Mouse (Mus musculus) midbrain, postnatal 0 days (tissue): ENCODE measurements around the gene Sf3a1. TPM values are rescaled to one million over a fixed set of nuclear protein-coding genes. Genes with fewer than 3 reads are reported as not detected.

ENCODE experiments used
- ATAC-seq: fragments of 200-750 bp; cut with Nextera tagmentation; 2 replicates; pipeline ENCODE4 v1.8.0; 2017; ENCODE audit warnings: moderate number of reproducible peaks, mild to moderate bottlenecking, moderate TSS enrichment, moderate library complexity; ENCODE audit not compliant: low FRiP score
- DNase-seq: peaks from one replicate; pipeline ENCODE4 v3.0.0-alpha.2; 2015; ENCODE audit warnings: low spot score
- H3K27ac ChIP-seq: fragments of 300-500 bp; sonication (generic); 2 replicates; pipeline ENCODE4 v1.5.1; 2014; ENCODE audit warnings: low read depth, mild to moderate bottlenecking, low read length, mixed read lengths
- H3K27me3 ChIP-seq: fragments of 300-500 bp; sonication (generic); 2 replicates; pipeline ENCODE4 v1.6.1; 2014; ENCODE audit warnings: low read length, control low read depth, mixed read lengths; ENCODE audit not compliant: insufficient read depth
- H3K36me3 ChIP-seq: fragments of 300-500 bp; sonication (generic); 2 replicates; pipeline ENCODE4 v1.6.1; 2014; ENCODE audit warnings: low read length, control low read depth, mixed read lengths; ENCODE audit not compliant: insufficient read depth
- H3K4me1 ChIP-seq: fragments of 300-500 bp; sonication (generic); 2 replicates; pipeline ENCODE4 v1.6.1; 2014; ENCODE audit warnings: mild to moderate bottlenecking, control low read depth, antibody characterized with exemption, low read length, mixed read lengths; ENCODE audit not compliant: insufficient read depth
- H3K4me2 ChIP-seq: fragments of 300-500 bp; sonication (generic); 2 replicates; pipeline ENCODE4 v1.6.1; 2014; ENCODE audit warnings: low read depth, mild to moderate bottlenecking, low read length, mixed read lengths; ENCODE audit not compliant: poor library complexity, severe bottlenecking
- H3K4me3 ChIP-seq: fragments of 300-500 bp; sonication (generic); 2 replicates; pipeline ENCODE4 v1.5.1; 2014; ENCODE audit warnings: low read depth, mild to moderate bottlenecking, low read length, moderate library complexity
- H3K9ac ChIP-seq: fragments of 300-500 bp; sonication (generic); replicated peaks from 2 replicates; pipeline ENCODE4 v1.6.1; 2014; ENCODE audit warnings: mild to moderate bottlenecking, low read length, moderate library complexity, mixed read lengths; ENCODE audit not compliant: poor library complexity, severe bottlenecking
- H3K9me3 ChIP-seq: fragments of 300-500 bp; sonication (generic); 2 replicates; pipeline ENCODE4 v1.6.1; 2016; ENCODE audit warnings: low read length, control low read depth
- CTCF ChIP-seq: IDR thresholded peaks from 2 replicates; pipeline ENCODE4 v1.5.1; 2016; ENCODE audit warnings: antibody characterized with exemption, mild to moderate bottlenecking
- WGBS: fragments of 180-500 bp; shearing (Covaris S2); extraction: QIAGEN DNeasy Blood & Tissue Kit; methylation state at CpG from one replicate; pipeline ENCODE4 v1.1.7; 2014; 5-methylcytosine and 5-hydroxymethylcytosine counted together
- polyA plus RNA-seq: library from polyadenylated mRNA; unstranded; fragments of >200 nt; fragmentation: Nextera tagmentation; extraction: Ambion mirVana; gene quantifications from 2 replicates; pipeline ENCODE4 v1.2.1, GENCODE M21; 2015
- total RNA-seq: library from RNA; depleted of rRNA; stranded (reverse); fragments of >200 nt; gene quantifications from 2 replicates; pipeline ENCODE4 v1.2.3, GENCODE M21; 2014

Gene Sf3a1
- total and polyA plus RNA-seq, 2 experiments from 2014 or later: 37.3 to 49.6 TPM

DNA sequence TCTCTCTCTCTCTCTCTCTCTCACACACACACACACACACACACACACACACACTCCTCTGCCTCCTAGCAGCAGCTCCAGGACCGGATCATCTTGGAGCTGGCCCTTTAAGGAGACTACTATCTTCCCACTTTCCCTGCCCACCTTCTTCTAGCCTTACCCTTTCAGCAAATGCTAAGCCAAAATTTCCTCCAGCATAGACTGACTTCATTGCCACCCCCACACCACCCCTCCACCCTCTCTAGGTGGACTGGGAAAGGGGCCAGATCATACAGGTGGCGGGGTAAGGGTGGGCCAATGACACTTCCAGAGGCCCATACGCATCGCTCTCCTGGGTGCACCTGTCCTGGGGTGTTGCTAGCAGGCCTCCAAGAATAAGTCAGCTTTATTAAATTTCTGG is 44.7 kb upstream of the Sf3a1 start:
- WGBS: 90% methylated on average over 4 of the region's 4 CpGs
- peaks cover 2% of the 10 kb centered on the region; the same call in 1 of the 2 replicates for H3K27me3 ChIP-seq
- H3K9me3 ChIP-seq: no peaks in the 10 kb centered on the region
- H3K9ac ChIP-seq: no peak overlapping the region
- no peak for DNase-seq
- H3K4me3 ChIP-seq: no peak overlapping the region
- no peak for TF ChIP-seq CTCF
- ATAC-seq: no peak
- no peak overlapping the region for H3K27ac ChIP-seq
- peaks cover 12% of the 10 kb centered on the region for H3K4me1 ChIP-seq
- no peak overlapping the region for H3K4me2 ChIP-seq
- peaks cover 8% of the 10 kb centered on the region for H3K36me3 ChIP-seq

DNA sequence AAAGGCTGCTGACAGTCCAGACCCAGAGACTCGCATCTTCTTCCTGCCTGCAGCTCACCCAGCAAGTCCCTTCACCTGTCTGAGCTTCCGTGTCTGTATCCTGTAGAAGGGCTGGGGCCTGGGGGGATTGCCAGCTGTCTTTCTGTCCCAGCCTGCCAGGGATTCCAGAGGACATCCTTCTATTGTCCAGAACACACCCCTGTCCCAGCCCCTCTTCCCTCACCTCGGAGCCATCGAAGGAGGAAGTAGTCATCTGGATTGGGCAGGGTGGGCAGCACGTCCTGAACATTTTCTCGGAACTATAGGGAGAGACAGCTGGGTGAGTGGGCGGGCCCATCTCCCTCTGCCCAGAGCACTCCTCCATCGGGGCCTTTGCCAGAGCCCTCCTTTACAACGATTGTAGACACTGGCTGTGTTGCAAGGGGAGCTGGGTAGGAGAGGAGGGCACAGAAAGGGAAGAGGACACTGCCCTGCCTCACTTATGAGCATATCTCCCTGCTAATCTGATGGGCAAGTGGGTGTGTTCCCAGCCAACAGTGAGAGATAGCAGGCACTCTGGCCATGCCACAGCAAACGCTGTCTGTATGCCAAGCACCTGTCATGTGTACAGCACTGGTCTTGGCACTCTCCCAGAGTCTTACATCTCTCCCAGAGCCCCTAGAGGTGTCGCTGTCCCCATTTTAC is 43.5 kb upstream of the Sf3a1 start:
- Histone ChIP-seq H3K27ac (no peak overlapping the region), H3K27me3 (peaks cover 5% of the 10 kb centered on the region; the same call in 1 of the 2 replicates), H3K4me3 (peak overlapping the region; percentile 63; the same call in 1 of the 2 replicates), H3K4me1 (peaks cover 12% of the 10 kb centered on the region), H3K9me3 (no peaks in the 10 kb centered on the region), H3K4me2 (peak overlapping the region; percentile 87; the same call in 1 of the 2 replicates), H3K36me3 (no peaks in the 10 kb centered on the region), H3K9ac (no peak overlapping the region)
- no peak for ATAC-seq
- peak; percentile 57 for DNase-seq
- TF ChIP-seq CTCF: no peak
- 57% methylated on average over 11 of the region's 11 CpGs for WGBS

DNA sequence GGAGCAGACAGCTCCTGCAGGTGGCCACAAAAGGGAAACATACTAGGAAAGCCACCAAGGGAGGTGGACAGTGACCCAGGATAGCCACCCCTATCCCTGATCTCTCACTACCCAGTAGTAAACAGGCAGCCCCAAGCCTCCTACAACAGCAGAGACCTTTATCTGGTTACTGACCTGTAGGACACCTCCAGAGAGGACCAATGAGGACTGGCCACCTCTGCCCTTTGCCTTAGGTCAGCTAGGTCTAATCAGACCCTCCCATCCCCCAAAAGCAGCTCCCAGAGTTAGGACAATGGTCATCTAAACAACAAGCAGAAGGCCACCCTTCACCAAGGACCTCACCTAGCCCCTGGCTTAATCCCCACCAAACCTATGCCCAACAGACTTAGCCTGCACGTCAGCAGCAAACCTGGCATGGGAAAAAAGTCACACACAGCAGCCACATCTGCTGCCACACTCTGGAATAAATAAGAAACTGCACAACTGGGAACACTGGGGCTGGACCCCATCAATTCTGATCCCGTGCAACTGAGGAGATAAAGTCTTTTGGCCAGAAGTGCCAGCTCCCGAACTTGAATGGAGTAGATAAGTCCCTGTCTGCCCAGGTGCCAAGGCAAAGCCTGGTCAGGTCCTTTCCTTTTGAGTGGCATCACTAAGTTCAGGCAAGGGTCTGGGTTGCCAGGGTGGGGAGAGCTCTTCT is 42.6 kb upstream of the Sf3a1 start:
- 25% methylated on average over 3 of the region's 3 CpGs for WGBS
- no peaks in the 10 kb centered on the region for H3K9me3 ChIP-seq
- ATAC-seq: 0 out of 2 replicates have a peak, but pooled peaks have one; percentile 18
- H3K9ac ChIP-seq: peak overlapping the region; percentile 68
- peaks cover 12% of the 10 kb centered on the region for H3K4me1 ChIP-seq
- peak; percentile 45 for DNase-seq
- H3K27ac ChIP-seq: peak overlapping the region; percentile 68; the same call in 1 of the 2 replicates
- no peaks in the 10 kb centered on the region for H3K36me3 ChIP-seq
- H3K4me3 ChIP-seq: peak overlapping the region; percentile 63
- H3K4me2 ChIP-seq: peak overlapping the region; percentile 87
- H3K27me3 ChIP-seq: peaks cover 5% of the 10 kb centered on the region; the same call in 1 of the 2 replicates
- TF ChIP-seq CTCF: peak; percentile 58

DNA sequence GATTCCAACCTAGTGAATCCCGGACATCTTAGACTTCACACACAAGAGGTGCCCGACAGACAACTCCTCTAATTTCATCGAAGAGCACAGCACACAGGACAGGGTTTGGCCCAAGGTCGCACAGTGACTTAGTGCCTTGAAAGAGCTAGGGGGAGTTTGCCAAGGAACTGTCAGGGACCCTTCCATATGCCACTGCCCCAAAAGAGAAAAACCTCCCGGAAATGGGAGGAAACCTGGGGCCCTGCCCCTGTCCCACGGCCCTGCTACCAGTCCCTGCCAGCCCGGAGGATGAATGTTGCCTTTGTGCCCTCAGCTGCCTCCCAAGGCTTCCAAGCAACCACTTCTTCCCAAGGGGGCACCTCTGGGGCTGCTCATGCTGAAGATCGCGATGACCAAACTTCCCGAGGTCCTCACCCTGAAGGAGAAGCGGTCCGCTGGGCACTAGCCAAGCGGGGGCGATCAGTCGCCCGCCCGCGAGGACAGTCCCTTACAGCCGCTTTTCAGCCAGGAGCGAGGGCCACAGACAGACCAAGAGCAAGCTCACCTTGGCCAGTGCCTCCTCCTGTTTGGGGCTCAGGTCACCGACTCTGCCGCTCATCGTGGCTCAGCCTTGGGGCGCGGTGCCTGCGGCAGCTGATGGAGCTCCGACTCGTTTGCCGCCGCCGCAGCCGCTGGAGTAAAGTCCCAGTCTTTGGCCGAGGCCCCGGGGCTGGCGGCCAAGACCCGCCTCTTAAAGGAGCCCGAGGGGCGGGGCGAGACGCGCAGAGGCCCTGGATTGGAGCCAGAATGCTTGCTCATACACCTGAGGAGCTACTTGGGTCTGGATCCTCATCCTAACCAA is 41.8 kb upstream of the Sf3a1 start:
- Histone ChIP-seq H3K27me3 (peaks cover 5% of the 10 kb centered on the region; the same call in 1 of the 2 replicates), H3K9me3 (no peaks in the 10 kb centered on the region), H3K4me2 (peak overlapping the region; percentile 87), H3K36me3 (no peaks in the 10 kb centered on the region), H3K4me3 (peak overlapping the region; percentile 63), H3K4me1 (peaks cover 12% of the 10 kb centered on the region), H3K9ac (peak overlapping the region; percentile 68), H3K27ac (peak overlapping the region; percentile 68)
- DNase-seq: peak; percentile 84
- 1% methylated on average over 39 of the region's 41 CpGs for WGBS
- ATAC-seq: peak; percentile 69
- TF ChIP-seq CTCF: no peak

DNA sequence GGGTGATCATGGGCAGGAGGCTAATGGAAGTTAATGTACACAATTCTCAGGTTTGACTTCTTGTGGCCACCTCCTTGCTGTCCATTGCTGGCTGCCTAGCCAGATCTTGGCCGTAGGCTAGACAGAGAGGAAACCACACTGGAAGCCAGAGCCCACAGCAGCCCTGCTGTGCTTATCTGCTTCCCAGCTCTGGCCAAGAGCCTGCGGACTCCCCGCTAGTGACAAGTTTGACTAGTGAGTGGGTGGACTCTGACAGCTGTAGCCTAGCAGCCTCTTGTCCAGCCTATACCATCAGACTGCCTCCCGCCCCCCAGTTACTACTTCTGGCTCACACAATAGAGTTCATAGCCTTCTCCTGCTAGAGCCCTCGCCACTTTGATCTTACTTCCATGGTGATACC is 40.5 kb upstream of the Sf3a1 start:
- Histone ChIP-seq H3K4me3 (no peak overlapping the region), H3K27me3 (peaks cover 5% of the 10 kb centered on the region; the same call in 1 of the 2 replicates), H3K4me1 (peaks cover 12% of the 10 kb centered on the region), H3K4me2 (no peak overlapping the region), H3K9me3 (no peaks in the 10 kb centered on the region), H3K27ac (no peak overlapping the region), H3K9ac (no peak overlapping the region), H3K36me3 (no peaks in the 10 kb centered on the region)
- TF ChIP-seq CTCF: no peak
- DNase-seq (no peak), ATAC-seq (no peak)
- WGBS: 81% methylated on average over 5 of the region's 5 CpGs
